Mouse (Mus musculus): Measurements from ENCODE around the gene Slc39a13.
"Not testable (repeated sequence)": the region's sequence is repeated elsewhere in the genome, so short reads cannot be mapped to it uniquely, and the experiment has no call there.

Gene Slc39a13

DNA sequence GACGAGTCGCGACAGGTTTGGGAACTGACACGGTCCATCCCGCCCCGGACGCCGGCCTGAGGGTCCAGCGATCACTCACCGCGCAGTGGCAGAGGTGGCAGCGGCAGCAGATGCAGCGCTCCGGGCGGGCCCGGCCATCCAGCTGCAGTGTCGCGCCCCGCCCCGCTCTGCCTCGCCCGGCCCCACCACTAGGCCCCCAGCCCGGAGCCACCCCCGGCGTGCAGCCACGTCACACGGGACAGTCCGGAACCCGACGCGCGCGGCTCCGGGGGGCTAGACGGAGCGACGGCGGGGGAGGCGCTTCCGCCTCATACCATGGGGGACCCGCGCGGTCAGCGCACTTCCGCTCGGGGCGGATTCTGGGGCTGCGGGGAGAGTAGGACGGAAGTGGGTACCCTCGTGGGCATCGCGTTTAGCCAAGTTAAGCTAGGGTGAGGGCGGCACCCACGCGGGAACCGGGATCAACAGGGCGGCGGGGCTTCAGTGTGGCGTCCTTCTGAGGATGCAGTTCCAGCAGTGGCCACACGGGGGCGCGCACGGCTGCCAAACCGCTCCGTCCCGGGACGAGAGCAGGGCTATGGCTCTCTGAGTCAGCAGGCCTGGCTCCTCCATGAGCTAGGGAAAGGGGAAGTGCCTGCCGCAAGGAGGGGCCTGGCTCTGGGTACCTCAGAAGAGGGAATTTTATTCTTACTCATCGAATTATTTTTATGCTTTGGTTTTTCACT lies at the start of gene Slc39a13:
Slc39a13 (minus strand) TSS at position 342 of the 725 bp plus-strand sequence.
- peak; percentile 95 for DNase-seq (ENCODE audit: low read depth, low spot score)

DNA sequence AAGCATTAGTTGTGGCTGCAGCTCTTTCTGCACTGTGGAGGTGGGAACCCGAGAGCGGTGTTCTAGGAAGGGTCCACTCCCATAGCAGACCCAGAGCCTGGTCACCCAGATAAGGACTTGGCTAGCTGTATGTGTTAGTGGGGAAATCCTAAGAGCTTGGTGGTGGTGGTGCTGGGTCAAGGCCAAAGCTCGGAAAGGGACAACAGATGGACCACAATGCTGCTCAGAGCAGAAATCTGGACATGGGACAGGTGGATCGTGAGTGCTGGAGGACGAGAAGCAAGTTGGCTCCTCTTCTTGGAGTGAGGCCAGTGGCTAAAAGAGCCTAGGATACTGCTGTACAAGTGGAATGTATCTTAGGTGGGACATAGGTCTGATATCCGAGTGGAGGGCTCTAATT lies 49.3 kb upstream of the Slc39a13 start:
- no peak for DNase-seq (ENCODE audit: low read depth, low spot score)

DNA sequence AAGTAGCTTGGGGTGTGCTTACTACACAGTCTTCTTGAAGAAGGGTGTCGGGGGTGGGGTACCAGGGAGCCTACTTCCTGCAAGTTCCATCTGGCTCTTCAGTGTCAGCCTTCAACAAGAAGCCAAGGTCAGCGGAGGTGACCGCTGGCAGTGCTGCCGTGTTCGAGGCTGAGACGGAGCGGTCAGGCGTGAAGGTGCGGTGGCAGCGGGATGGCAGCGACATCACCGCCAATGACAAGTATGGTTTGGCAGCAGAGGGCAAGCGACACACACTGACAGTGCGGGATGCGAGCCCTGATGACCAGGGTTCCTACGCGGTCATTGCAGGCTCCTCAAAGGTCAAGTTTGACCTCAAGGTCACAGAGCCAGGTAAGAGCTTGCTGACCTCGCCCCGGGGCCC lies 48.8 kb upstream of the Slc39a13 start:
- DNase-seq (ENCODE audit: low read depth, low spot score): no peak

DNA sequence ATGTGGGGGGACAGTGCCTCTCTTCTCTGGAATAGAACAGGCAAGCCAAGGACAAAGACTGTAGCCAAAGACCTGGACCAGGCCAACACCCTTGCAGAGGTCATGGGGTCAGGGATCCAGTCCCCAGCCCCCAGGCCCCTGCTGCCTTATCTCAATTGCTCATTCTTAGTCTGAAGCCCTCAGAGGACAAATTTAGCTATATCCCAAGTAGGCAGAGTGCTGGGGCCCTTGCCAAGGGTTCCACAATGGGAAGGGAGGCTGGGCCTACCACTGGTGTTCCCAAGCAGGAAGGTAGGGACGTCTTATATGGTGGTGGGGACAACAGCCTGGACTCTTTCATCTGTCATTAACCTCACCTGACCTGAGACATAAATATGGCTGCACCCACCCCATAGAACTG lies 48.4 kb upstream of the Slc39a13 start:
- no peak for DNase-seq (ENCODE audit: low read depth, low spot score)

DNA sequence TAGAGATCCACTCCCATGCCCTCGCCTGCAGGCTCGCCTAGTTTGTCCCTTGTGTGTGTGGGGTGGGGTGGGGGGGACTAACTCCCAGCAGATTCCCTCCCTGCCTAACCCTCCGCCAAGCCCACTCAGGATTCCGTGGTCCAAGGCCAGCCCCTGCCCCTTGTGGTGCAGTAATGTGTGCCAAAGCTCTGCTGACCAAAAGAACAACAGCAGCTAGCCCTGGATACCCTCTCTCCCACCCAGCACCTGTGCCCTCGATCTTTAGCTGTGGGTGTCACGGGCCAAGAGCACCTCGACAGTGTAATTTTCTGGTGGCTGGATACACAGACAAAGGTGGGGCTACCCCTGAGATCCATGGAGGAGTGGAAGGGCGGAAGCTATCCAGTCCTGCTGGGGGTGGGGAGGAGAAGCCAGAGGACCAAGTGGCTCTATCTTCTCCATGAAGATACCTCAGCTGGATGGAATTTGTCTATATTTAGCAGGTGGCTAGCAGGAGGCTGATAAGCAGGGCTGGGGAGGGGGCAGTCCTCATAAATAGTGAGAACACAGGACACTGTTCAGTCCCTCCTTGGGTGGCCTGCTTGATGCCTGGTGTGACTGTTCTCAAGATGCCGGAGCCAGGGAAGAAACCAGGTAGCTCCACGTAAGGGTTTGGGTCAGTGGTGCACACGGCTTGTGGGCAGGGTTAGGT lies 47.5 kb upstream of the Slc39a13 start, which contains the start of gene Mybpc3:
Mybpc3 (plus strand) TSS at position 560 of the 691 bp plus-strand sequence.
- DNase-seq (ENCODE audit: low read depth, low spot score): no peak

DNA sequence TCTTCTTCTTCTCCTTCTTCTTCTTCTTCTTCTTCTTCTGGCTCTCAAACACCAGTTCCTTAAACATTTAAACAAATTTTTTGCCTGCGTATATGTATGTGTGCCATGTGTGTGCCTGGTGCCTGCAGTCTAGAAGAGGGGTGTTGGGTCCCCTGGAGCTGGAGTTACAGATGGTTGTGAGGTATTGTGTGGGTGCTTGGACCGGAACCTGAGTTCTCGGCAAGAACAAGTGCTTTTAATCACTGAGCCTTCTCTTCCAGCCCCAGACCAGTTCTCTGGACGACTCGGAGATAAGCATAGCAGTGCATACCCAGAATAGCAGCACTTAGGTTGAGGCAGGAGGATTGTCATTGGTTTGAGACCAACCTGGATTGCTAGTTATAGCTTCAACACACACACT lies 46.6 kb upstream of the Slc39a13 start:
- no peak for DNase-seq (ENCODE audit: low read depth, low spot score)

DNA sequence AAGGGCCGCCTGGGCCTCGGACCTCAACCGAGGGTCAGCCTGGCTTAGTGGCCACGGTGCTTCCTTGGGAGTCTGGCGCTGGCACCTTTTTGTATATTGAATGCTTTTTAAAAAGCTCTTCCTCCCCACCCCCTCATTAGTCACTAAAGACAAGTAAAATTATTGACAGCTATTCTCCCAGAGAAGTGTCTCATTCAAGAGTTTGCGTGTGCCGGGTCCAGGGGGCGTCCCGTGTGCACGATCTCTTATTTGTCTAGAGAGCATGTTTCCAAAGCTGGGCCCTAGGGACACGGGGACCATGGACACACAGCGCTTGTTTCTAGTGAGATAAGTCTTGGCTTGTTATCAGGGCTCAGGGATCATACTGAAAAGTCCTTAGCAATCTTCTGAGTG lies 45.4 kb upstream of the Slc39a13 start:
- no peak for DNase-seq (ENCODE audit: low read depth, low spot score)

DNA sequence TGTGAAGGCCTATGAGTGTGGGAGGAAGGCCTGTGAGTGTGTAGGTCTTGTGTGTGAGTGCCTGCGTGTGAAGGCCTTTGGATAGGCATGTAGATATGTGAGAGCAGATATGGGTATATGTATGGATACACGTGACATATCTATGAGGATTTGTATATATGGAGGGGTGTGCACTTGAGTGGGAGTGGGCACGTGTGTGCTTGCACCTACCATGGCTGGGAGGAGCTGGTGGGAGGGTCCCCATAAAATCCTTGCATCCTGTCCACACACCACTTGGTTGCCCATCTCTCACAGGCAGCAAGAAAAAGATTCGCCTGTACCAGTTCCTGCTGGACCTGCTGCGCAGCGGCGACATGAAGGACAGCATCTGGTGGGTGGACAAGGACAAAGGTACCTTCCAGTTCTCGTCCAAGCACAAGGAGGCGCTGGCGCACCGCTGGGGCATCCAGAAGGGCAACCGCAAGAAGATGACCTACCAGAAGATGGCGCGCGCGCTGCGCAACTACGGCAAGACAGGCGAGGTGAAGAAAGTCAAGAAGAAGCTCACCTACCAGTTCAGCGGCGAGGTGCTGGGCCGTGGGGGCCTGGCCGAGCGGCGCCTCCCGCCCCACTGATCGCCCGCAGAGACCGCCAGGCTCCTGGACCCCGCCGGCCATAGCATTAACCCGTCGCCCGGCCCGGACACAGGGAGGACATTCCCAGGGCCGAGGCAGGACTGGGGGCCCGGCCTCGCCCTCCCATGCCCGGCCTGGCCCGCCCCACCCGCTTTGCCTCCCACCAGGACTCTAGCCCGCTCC lies 44.8 kb upstream of the Slc39a13 start:
- peak; percentile 53 for DNase-seq (ENCODE audit: low read depth, low spot score)

DNA sequence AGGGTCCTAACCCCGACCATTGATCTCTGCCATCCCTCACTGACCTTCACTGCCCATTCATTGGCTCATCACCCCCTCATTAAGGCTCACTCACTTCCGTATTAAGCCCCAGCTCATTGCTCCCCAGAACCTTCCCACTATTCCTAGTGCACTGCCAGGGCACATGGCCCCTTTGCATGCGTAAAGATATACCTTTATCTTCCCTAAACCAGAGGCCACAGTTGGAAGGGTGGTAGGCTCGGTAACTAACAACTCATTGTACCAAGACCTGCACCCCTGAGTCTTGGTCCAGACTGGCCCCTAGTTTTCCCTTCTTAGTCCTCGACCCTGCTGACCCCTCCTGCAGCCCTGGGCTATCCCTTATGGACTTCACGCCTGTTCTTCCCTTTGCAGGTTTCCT lies 43.6 kb upstream of the Slc39a13 start:
- no peak for DNase-seq (ENCODE audit: low read depth, low spot score)

DNA sequence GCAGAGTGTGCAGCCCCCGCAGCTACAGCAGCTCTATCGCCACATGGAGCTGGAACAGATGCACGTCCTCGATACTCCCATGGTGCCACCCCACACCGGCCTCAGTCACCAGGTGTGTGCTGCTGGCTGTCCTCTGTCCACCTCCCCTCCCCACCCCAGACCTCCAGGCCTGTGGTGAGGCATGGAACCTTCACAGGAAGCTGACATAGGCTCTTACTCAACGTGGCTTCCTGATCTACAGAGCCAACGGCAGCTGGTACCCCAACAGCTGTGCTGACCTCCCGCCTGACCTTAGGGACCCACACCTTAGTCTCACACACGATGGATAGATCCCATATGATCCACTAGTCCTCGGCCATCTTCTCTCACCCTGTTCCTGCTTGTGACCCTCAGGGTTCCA lies 43.1 kb upstream of the Slc39a13 start:
- DNase-seq (ENCODE audit: low read depth, low spot score): no peak

DNA sequence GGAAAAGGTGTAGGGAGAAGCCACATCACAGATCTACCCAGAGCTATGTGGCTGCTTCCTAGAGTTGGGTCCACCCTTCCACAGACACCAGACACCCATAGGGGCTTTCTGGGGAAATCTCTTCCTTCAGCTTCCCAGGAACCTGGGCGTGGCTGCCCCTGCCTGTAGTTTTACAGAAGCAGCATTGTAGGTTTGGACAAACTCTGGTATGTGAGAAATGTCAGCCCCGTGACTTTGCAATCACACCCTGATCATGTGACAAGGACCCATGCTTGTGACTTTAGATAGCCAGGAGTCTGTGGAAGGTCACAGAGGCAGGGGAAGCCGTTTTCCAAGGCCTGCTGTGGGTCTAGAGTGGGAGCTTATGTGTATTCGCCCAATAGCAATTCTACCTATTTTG lies 42.3 kb upstream of the Slc39a13 start:
- no peak for DNase-seq (ENCODE audit: low read depth, low spot score)

DNA sequence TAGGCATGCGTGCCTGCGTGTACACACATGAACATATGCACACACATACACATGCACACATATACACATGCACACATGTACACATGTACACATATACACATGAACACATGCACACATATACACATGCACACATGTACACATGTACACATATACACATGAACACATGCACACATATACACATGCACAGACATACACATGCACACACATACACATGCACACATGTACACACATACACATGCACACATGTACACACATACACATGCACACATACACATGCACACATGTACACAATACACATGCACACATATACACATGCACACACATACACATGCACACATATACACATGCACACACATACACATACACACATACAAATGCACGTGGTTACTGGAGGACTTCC lies 41.6 kb upstream of the Slc39a13 start:
- not testable (repeated sequence) for DNase-seq (ENCODE audit: low read depth, low spot score)

DNA sequence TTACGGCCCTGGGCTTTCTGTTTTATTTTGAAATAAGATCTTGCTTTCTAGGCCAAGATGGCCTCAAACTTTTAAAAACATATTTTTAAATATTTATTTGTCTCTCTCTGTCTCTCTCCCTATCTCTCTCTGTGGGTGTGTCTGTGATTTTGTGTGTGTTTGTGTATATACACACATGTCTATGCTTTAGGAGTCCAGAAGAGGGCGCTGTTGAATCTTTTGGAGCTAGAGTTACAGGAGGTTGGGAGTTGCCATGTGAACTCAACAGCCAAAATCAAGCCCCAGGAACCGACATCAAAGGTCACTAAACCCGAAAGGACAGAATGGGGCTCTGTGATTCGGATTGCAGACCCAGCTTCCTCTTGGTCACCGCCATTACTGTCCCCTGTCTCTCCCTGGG lies 40.2 kb upstream of the Slc39a13 start:
- no peak for DNase-seq (ENCODE audit: low read depth, low spot score)

DNA sequence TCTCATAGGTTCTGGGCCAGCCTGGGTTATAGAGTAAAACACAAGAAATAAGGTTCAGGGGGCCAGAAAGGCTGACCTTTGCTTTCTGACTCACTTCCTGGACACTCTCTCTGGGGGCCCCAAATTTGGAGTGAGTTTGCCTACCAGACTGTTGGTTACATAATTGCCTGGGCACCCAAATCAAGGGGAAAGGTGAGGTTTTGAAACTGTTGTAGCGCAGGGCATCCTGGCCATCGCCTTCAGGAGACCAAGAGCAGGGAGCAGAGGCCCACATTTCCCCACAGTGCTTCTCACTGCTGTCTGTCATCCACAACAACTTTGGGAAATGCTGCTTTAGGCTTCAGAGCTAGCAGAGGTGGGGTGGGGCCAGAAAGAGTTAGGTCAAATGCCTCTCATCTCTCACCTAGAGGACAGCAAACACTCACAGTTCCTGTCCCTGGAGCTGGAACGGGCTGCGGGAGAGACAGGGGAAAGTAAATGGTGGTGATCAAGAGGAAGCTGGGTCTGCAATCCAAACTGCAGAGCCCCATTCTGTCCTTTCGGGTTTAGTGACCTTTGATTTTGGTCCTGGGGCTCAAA lies 39.7 kb upstream of the Slc39a13 start:
- DNase-seq (ENCODE audit: low read depth, low spot score): no peak

DNA sequence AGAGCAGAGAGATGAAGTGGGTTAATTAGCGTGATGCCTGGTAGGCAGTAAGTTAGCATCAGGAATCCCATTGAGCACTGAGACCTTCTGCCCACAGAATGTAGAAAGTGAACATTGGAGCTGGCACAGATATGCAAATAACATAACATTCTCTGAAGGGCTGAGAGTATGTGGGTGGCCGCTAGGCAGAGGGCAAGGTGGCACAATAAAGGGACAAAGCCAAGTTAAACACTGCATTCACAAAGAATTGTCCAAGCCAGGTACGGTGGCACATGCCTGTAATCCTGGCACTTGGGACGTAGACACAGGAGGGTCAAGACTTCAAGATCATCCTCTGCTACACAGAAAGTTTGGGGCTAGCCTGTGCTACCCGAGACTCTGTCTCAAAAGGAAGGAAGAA lies 39.0 kb upstream of the Slc39a13 start:
- no peak for DNase-seq (ENCODE audit: low read depth, low spot score)

DNA sequence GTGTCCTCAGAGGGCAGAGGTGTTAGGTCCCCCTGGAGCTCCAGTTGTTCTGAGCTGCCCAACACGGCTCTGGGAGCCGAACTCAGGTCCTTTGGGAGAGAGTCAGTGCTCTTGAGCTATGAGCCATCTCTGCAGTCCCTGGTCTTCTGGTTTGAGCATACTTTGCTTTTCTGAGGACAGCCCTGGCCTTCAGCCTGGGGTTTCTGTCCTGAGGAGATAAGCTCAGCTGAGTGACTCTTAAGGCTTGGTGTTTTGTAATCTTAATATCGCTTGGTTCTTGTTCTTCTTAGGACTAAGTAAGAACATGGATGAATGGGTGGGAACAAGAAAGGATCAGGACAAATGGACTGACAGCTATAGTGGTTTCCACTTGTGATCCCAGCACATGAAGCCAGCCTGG lies 37.9 kb upstream of the Slc39a13 start:
- no peak for DNase-seq (ENCODE audit: low read depth, low spot score)

DNA sequence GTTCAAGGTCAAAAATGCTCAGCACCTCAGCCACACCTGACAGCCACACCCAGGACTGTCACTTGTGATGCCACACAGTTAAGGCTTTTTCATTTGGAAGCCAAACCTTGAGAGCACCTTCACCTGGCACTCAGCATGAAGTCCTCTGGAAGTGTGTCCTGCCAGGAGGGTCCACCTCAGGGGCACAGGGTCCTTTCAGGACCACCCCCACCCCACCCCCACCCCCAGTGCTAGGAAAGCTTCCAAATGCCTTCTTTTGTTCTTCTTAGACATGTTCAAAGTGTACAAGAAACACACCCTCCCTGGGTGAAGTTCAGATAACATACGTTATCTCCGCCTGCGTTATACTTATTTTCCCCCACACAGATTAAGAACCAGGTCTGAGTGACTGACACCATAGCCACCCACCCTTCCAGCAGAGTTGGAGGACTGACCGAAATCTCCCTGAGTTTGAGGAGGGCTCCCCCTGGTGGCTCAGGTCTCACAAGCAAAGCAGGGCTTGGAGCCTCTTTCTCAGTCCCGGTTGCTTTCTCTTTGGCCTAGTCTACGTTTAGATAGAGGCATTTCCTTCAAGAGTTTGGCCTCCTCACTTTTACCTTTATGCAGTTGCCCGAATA lies 31.0 kb upstream of the Slc39a13 start:
- peak; percentile 85 for DNase-seq (ENCODE audit: low read depth, low spot score)

DNA sequence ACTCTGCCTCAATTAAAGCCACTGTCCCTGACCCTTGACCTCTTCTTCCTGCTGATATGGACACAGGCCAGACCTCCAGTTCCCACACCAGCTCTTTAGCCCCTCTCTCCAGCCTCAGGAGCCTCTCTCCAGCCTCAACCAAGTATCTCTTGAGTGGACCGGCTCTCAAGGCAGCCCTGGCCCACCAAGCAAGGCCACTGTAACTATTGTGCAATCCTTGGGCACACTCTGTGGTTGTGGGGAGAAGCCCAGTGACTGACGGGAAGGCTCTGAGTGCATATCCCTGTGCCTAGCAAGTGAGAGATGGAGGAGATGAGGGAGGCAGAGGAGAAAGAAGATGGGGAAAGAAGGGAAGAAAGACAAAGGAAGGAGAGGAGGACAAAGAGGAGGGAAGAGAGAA lies 27.9 kb upstream of the Slc39a13 start:
- no peak for DNase-seq (ENCODE audit: low read depth, low spot score)

DNA sequence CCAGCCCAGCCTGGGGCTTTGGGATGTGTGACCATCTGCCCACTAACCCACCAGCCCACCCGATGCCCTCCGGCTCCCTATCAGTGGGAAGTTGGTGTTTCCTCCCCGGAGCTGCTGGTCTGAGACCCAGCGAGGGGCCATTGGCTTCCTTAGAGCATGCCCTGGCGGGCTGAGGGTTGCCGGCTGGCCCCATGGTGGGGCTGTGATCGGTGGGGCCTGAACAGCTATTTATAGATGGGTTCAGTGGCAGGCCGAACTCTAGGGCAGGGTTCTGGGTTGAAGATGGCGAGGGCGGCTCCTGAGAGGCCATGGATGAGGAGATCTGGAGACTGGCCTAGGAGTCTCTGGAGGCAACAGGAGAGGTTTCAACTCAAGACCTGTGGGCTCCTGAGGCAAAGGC lies 26.8 kb upstream of the Slc39a13 start:
- DNase-seq (ENCODE audit: low read depth, low spot score): no peak

DNA sequence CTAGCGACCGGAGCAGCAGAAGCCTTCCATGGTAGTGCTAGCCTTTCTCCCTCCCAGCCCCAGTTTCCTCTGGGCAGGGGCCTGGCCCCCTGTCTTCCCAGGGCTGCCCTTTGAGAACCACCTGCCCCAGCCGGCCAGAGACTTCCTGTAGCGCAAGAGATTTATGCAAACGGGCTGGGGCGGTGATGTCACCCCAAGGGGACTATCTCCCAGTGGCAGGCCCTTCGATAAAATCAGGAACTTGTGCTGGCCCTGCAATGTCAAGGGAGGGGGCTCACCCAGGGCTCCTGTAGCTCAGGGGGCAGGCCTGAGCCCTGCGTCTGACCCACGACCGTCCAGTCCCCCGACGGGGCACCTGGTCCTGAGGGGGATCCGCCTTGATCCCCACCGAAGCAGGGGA lies 26.3 kb upstream of the Slc39a13 start:
- DNase-seq (ENCODE audit: low read depth, low spot score): no peak

DNA sequence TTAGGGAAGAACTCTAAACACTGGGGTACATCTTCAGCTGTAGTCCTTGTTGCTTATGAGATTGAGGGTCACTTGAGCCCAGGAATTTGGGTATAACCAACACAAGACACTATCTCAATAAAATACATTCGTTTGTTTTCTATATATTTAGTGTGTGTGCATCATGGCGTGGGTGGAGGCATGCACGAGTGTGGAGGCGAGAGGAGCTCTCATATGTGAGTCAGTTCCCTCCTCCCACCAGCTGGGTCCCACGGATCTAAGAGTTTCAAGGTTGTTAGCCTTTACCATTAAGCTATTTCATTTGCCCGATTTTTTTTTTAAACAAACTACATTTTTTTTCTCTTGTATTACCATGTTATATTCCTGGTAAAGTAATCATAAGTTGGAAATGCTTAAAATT lies 20.6 kb upstream of the Slc39a13 start:
- DNase-seq (ENCODE audit: low read depth, low spot score): no peak

DNA sequence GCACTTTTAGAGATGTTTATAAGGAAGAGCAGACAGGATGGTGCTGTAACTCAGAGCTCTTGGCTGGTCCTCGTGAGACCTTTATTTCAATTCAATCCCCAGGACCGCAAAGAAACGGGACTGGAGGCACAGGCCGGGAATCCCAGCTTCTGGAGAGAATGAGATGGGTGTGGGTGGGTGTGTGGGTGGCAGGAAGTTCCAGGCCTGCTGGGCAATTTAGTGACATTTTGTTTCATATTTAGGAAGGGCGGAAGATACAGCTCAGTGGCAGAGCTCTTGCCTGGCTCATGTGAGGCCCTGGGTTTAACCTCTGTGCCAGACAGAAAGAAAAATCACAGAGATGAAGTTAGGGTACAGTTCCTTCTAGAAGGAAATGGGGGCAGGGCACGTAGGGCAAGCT lies 20.0 kb upstream of the Slc39a13 start:
- no peak for DNase-seq (ENCODE audit: low read depth, low spot score)

Measured in CD4-positive helper T cell, adult 2 months (primary cell).